Mouse (Mus musculus): ENCODE data around the gene Acsf3. TPM values are rescaled to one million over a fixed set of nuclear protein-coding genes. Genes with fewer than 3 reads are reported as not detected.

Acsf3 gene
- polyA plus RNA-seq, 1 experiment from 2014 or later: 16.4 TPM

- H3K4me1 ChIP-seq: 0 out of 2 replicates have a peak, but pooled peaks cover 5% of the 10 kb centered on the region
- H3K27me3 ChIP-seq: no peaks in the 10 kb centered on the region
- 56% methylated on average over 26 of the region's 26 CpGs for WGBS
- H3K4me3 ChIP-seq: peak overlapping the region; percentile 27
- H3K9me3 ChIP-seq: 0 out of 2 replicates have a peak, but pooled peaks cover 3% of the 10 kb centered on the region
- H3K9ac ChIP-seq (replicated peaks): peak overlapping the region; percentile 30; the same call in 1 of the 2 replicates
- no peaks in the 10 kb centered on the region for H3K36me3 ChIP-seq
- no peak; the same call in 1 of the 2 replicates for ATAC-seq (replicated peaks)
- H3K27ac ChIP-seq (replicated peaks): no peak overlapping the region
- H3K4me2 ChIP-seq (replicated peaks): peak overlapping the region; percentile 43
Measured at GRCm38 (mm10) chr8:122864719-122865129, 89.4 kb downstream of the Acsf3 start.

GRCm38 (mm10) chr8:122865441-122865840, 90.2 kb downstream of the Acsf3 start:
- H3K36me3 ChIP-seq: no peaks in the 10 kb centered on the region
- H3K4me3 ChIP-seq: peak overlapping the region; percentile 27
- 0 out of 2 replicates have a peak, but pooled peaks cover 5% of the 10 kb centered on the region for H3K4me1 ChIP-seq
- no peak overlapping the region for H3K27ac ChIP-seq (replicated peaks)
- WGBS: 57% methylated on average over 10 of the region's 10 CpGs
- no peaks in the 10 kb centered on the region for H3K27me3 ChIP-seq
- 0 out of 2 replicates have a peak, but pooled peaks cover 3% of the 10 kb centered on the region for H3K9me3 ChIP-seq
- no peak overlapping the region for H3K9ac ChIP-seq (replicated peaks)
- ATAC-seq (replicated peaks): no peak
- H3K4me2 ChIP-seq (replicated peaks): peak overlapping the region; percentile 43

GRCm38 (mm10) chr8:122866231-122866630, 90.9 kb downstream of the Acsf3 start:
- H3K9me3 ChIP-seq: 0 out of 2 replicates have a peak, but pooled peaks cover 3% of the 10 kb centered on the region
- no peak overlapping the region for H3K4me3 ChIP-seq
- no peaks in the 10 kb centered on the region for H3K36me3 ChIP-seq
- H3K27me3 ChIP-seq: no peaks in the 10 kb centered on the region
- no peak for ATAC-seq (replicated peaks)
- H3K9ac ChIP-seq (replicated peaks): no peak overlapping the region
- no peak overlapping the region for H3K27ac ChIP-seq (replicated peaks)
- WGBS: 79% methylated on average over 8 of the region's 8 CpGs
- no peak overlapping the region for H3K4me2 ChIP-seq (replicated peaks)
- 0 out of 2 replicates have a peak, but pooled peaks cover 5% of the 10 kb centered on the region for H3K4me1 ChIP-seq

Other genes with a start within 250 kb of the Acsf3 start
- gene Piezo1, start 224.2 kb upstream of the Acsf3 start, polyA plus RNA-seq (2015; fragmentation: Nextera tagmentation; extraction: Ambion mirVana): 2.1 and 2.6 TPM in 2 replicates
- 14.6 and 16.3 TPM in 2 replicates for gene Cdt1, start 207.5 kb upstream of the Acsf3 start, polyA plus RNA-seq (2015; fragmentation: Nextera tagmentation; extraction: Ambion mirVana)
- gene Aprt, start 198.6 kb upstream of the Acsf3 start, polyA plus RNA-seq (2015; fragmentation: Nextera tagmentation; extraction: Ambion mirVana): 187 TPM in 2 replicates
- gene Galns, start 164.0 kb upstream of the Acsf3 start, polyA plus RNA-seq (2015; fragmentation: Nextera tagmentation; extraction: Ambion mirVana): 4.4 and 4.5 TPM in 2 replicates
- 80.4 and 87.9 TPM in 2 replicates for gene Trappc2l, start 163.8 kb upstream of the Acsf3 start, polyA plus RNA-seq (2015; fragmentation: Nextera tagmentation; extraction: Ambion mirVana)
- gene Pabpn1l, start 152.7 kb upstream of the Acsf3 start, polyA plus RNA-seq (2015; fragmentation: Nextera tagmentation; extraction: Ambion mirVana): not detected in 2 replicates
- gene Cbfa2t3, start 76.4 kb upstream of the Acsf3 start, polyA plus RNA-seq (2015; fragmentation: Nextera tagmentation; extraction: Ambion mirVana): 13.2 and 14.0 TPM in 2 replicates
- gene Cdh15, start 72.5 kb downstream of the Acsf3 start, polyA plus RNA-seq (2015; fragmentation: Nextera tagmentation; extraction: Ambion mirVana): 1.2 TPM in 2 replicates

All from forebrain, embryonic 15.5 days (tissue).